Mouse (Mus musculus) intestine, embryonic 15.5 days (tissue): ENCODE results near the gene Foxk1. TPM values are rescaled to one million over a fixed set of nuclear protein-coding genes. Genes with fewer than 3 reads are reported as not detected.
A peak's percentile ranks its signal among the peaks of the same experiment; 100 is the strongest.

Source experiments
- ATAC-seq: fragments of 200-750 bp; cut with Nextera tagmentation; 2 replicates; pipeline ENCODE4 v1.8.0; 2017; ENCODE audit warnings: moderate TSS enrichment, moderate library complexity
- H3K27ac ChIP-seq: fragments of 300-500 bp; sonication (generic); 2 replicates; pipeline ENCODE4 v1.5.1; 2015; ENCODE audit warnings: mild to moderate bottlenecking, inconsistent platforms
- H3K27me3 ChIP-seq: fragments of 300-500 bp; sonication (generic); replicated peaks from 2 replicates; pipeline ENCODE4 v1.6.1; 2015; ENCODE audit warnings: inconsistent platforms
- H3K36me3 ChIP-seq: fragments of 300-500 bp; sonication (generic); 2 replicates; pipeline ENCODE4 v1.6.1; 2015; ENCODE audit warnings: inconsistent platforms
- H3K4me1 ChIP-seq: fragments of 300-500 bp; sonication (generic); replicated peaks from 2 replicates; pipeline ENCODE4 v1.6.1; 2015; ENCODE audit warnings: inconsistent platforms
- H3K4me2 ChIP-seq: fragments of 300-500 bp; sonication (generic); replicated peaks from 2 replicates; pipeline ENCODE4 v1.6.1; 2015; ENCODE audit warnings: mild to moderate bottlenecking, inconsistent platforms
- H3K4me3 ChIP-seq: fragments of 300-500 bp; sonication (generic); replicated peaks from 2 replicates; pipeline ENCODE4 v1.5.1; 2015; ENCODE audit warnings: inconsistent platforms
- H3K9ac ChIP-seq: fragments of 300-500 bp; sonication (generic); 2 replicates; pipeline ENCODE4 v1.6.1; 2015; ENCODE audit warnings: inconsistent platforms
- H3K9me3 ChIP-seq: fragments of 300-500 bp; sonication (generic); 2 replicates; pipeline ENCODE4 v1.6.1; 2016; ENCODE audit warnings: inconsistent platforms
- WGBS: fragments of 180-500 bp; shearing (Covaris S2); methylation state at CpG from one replicate; pipeline ENCODE4 v1.1.7; 2015; 5-methylcytosine and 5-hydroxymethylcytosine counted together
- polyA plus RNA-seq: library from polyadenylated mRNA; unstranded; fragments of >200 nt; fragmentation: Nextera tagmentation; extraction: Ambion mirVana; gene quantifications from 2 replicates; pipeline ENCODE4 v1.2.1, GENCODE M21; 2015

Foxk1 gene
- polyA plus RNA-seq, 1 experiment from 2014 or later, result 5.3 TPM

GRCm38 (mm10) chr5:142413723-142414445, 12.6 kb downstream of the Foxk1 start:
- no peak for ATAC-seq
- Histone ChIP-seq H3K4me1 (peaks cover 30% of the 10 kb centered on the region), H3K36me3 (no peaks in the 10 kb centered on the region), H3K4me3 (no peak overlapping the region), H3K9ac (no peak overlapping the region), H3K9me3 (no peaks in the 10 kb centered on the region), H3K27ac (no peak overlapping the region), H3K27me3 (no peaks in the 10 kb centered on the region), H3K4me2 (no peak overlapping the region)
- 52% methylated on average over 9 of the region's 9 CpGs for WGBS

GRCm38 (mm10) chr5:142415401-142415800, 14.1 kb downstream of the Foxk1 start:
- H3K4me3 ChIP-seq, result no peak overlapping the region
- no peak for ATAC-seq
- H3K9ac ChIP-seq, result no peak overlapping the region
- 50% methylated on average over 6 of the region's 6 CpGs for WGBS
- H3K4me2 ChIP-seq, result no peak overlapping the region
- no peaks in the 10 kb centered on the region for H3K27me3 ChIP-seq
- H3K27ac ChIP-seq, result no peak overlapping the region
- H3K36me3 ChIP-seq, result no peaks in the 10 kb centered on the region
- H3K4me1 ChIP-seq, result peaks cover 28% of the 10 kb centered on the region
- H3K9me3 ChIP-seq, result no peaks in the 10 kb centered on the region

DNA sequence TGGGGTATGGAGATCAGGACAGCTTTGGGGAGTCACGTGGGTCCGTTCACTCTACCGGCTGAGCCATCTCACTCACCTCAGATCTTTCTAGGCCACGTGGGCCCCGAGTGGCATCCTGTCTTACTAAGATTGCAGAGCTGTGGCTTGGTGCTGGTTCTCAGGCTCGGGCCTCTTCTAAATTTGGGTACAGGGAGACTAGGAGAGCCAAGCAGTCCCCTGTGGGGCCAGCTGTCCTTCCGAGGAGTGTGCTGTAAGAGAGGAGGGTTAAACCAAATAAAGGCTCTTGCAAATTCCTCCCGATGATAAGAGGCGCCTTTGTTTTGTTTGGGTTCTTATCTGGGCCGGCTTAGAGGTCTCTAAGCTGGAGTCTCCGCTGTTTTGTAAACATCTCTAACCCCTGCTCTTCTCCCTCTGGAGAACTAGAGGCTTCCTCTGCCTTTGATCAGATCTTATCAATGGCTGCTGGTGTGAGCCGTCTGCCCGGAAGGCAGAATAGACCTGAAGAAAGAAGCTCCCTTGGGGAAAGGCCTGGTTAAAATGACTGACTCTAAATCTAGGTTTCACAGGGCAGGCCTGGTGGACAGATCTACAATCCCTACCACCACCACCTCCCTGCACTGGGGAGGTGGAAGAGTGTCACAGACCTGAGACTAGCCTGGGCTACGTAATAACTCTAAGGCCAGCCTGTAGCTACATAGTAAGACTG, 14.9 kb downstream of the Foxk1 start:
- H3K4me3 ChIP-seq, result no peak overlapping the region
- ATAC-seq, result no peak
- H3K4me1 ChIP-seq, result peaks cover 30% of the 10 kb centered on the region
- WGBS, result 22% methylated on average over 14 of the region's 14 CpGs
- H3K4me2 ChIP-seq, result no peak overlapping the region
- H3K9ac ChIP-seq, result 0 out of 2 replicates have a peak overlapping the region, but pooled peaks have one; percentile 29
- H3K9me3 ChIP-seq, result no peaks in the 10 kb centered on the region
- H3K27ac ChIP-seq, result peak overlapping the region; percentile 45; the same call in 1 of the 2 replicates
- H3K27me3 ChIP-seq, result no peaks in the 10 kb centered on the region
- no peaks in the 10 kb centered on the region for H3K36me3 ChIP-seq

DNA sequence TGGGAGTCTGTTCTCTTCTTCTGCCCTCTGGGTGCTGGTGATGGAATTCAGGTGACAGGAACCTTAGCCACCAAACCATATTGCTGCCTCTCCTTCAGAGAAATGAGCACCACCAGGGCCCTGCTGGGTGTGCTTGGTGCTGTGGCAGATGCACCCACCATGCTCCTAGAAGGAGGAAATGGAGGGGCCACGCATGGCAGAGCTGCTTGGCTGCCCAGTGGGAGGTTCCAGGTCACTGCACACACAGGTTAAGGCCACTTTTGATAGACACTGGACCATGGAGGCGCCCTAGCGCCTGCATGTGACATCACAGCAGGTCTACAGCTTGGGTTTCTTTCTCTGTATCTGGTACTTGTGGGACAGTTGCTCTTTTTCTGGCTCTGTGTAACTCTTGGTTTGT, 15.8 kb downstream of the Foxk1 start:
- Histone ChIP-seq H3K9me3 (no peaks in the 10 kb centered on the region), H3K4me2 (no peak overlapping the region), H3K9ac (no peak overlapping the region), H3K27ac (no peak overlapping the region), H3K27me3 (no peaks in the 10 kb centered on the region), H3K4me3 (no peak overlapping the region), H3K36me3 (no peaks in the 10 kb centered on the region), H3K4me1 (peaks cover 30% of the 10 kb centered on the region)
- WGBS, result 73% methylated on average over 3 of the region's 3 CpGs
- ATAC-seq, result no peak

DNA sequence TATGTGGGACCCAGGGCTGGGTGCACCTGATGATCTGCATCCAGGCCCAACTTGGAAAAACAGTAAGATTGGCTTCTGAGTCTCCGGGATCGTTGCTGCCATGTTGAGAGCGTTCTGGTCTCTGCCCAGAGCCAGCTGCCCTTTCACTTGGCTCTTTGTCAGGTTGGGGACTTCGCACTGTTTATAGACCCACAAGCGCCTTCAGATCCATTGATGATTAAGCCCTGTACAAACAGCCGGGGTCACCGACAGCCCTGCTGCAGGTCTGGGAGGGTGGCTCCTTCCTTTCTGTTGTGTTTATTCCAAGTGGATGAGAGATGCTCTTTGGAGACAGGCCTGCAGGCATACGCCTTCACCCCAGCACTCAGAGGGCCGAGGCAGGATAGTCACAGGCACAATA, 16.6 kb downstream of the Foxk1 start:
- Histone ChIP-seq H3K36me3 (no peaks in the 10 kb centered on the region), H3K9ac (no peak overlapping the region), H3K4me3 (no peak overlapping the region), H3K27ac (no peak overlapping the region), H3K4me1 (peaks cover 24% of the 10 kb centered on the region), H3K27me3 (no peaks in the 10 kb centered on the region), H3K9me3 (no peaks in the 10 kb centered on the region), H3K4me2 (no peak overlapping the region)
- ATAC-seq, result no peak
- WGBS, result 48% methylated on average over 9 of the region's 9 CpGs

GRCm38 (mm10) chr5:142418419-142418818, 17.1 kb downstream of the Foxk1 start:
- no peaks in the 10 kb centered on the region for H3K9me3 ChIP-seq
- no peak overlapping the region for H3K27ac ChIP-seq
- peaks cover 23% of the 10 kb centered on the region for H3K4me1 ChIP-seq
- no peak overlapping the region for H3K9ac ChIP-seq
- H3K4me2 ChIP-seq, result no peak overlapping the region
- H3K4me3 ChIP-seq, result no peak overlapping the region
- H3K36me3 ChIP-seq, result no peaks in the 10 kb centered on the region
- ATAC-seq, result no peak
- no peaks in the 10 kb centered on the region for H3K27me3 ChIP-seq
- WGBS, result 90% methylated on average over 4 of the region's 4 CpGs

GRCm38 (mm10) chr5:142420317-142420716, 19.0 kb downstream of the Foxk1 start:
- H3K27ac ChIP-seq, result no peak overlapping the region
- H3K4me2 ChIP-seq, result no peak overlapping the region
- ATAC-seq, result no peak
- H3K27me3 ChIP-seq, result no peaks in the 10 kb centered on the region
- no peaks in the 10 kb centered on the region for H3K9me3 ChIP-seq
- H3K9ac ChIP-seq, result no peak overlapping the region
- no peaks in the 10 kb centered on the region for H3K36me3 ChIP-seq
- 93% methylated on average over 4 of the region's 4 CpGs for WGBS
- H3K4me3 ChIP-seq, result no peak overlapping the region
- peaks cover 36% of the 10 kb centered on the region for H3K4me1 ChIP-seq

DNA sequence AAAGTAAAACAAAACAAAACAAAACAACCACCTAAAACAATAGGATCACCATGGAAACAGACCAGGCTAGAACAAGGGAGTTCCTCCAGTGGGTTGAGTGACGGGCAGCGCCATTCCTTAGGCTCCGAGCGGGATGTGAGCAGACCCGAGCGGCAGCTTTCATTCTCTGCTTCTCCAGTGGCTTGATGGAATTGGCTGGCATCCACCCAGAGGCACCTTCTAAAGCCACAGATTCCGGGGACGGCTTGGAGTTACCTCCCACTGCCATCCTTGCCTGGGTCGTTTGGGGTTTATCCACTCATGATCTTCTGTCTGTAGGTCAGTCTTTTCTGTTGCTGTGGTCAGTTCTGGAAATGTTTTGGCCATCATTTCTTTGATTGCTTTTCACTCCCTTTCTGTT, 19.6 kb downstream of the Foxk1 start:
- Histone ChIP-seq H3K27me3 (no peaks in the 10 kb centered on the region), H3K27ac (no peak overlapping the region), H3K36me3 (no peaks in the 10 kb centered on the region), H3K4me3 (no peak overlapping the region), H3K4me2 (no peak overlapping the region), H3K9ac (no peak overlapping the region), H3K9me3 (no peaks in the 10 kb centered on the region), H3K4me1 (peaks cover 41% of the 10 kb centered on the region)
- no peak for ATAC-seq
- WGBS, result 92% methylated on average over 9 of the region's 9 CpGs

DNA sequence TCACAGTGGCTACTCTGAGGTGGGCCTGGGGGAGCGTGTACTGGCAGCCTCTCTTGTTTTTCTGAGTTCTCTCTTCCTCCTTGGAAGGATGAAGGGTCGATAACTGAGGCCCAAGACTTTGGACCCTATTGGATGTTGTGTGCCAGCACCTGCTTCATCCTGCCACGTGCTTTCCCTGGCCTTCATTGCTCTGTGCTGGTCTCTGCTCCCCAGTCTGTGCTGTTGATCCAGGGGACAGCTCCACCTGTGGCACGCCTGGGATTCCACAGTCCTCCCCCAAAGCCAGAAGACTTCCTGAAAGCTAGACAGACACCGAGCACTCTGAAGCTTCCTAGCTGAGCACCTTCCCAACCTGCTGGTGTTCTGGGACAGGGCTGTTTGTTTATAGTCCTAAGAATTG, 20.6 kb downstream of the Foxk1 start:
- H3K27me3 ChIP-seq, result no peaks in the 10 kb centered on the region
- H3K4me3 ChIP-seq, result no peak overlapping the region
- no peak overlapping the region for H3K4me2 ChIP-seq
- ATAC-seq, result peak; percentile 65
- H3K4me1 ChIP-seq, result peaks cover 41% of the 10 kb centered on the region
- no peaks in the 10 kb centered on the region for H3K9me3 ChIP-seq
- WGBS, result 70% methylated on average over 5 of the region's 5 CpGs
- 0 out of 2 replicates have a peak overlapping the region, but pooled peaks have one; percentile 3 for H3K27ac ChIP-seq
- H3K36me3 ChIP-seq, result no peaks in the 10 kb centered on the region
- H3K9ac ChIP-seq, result no peak overlapping the region

- Histone ChIP-seq H3K27me3 (no peaks in the 10 kb centered on the region), H3K27ac (no peak overlapping the region), H3K4me1 (peaks cover 42% of the 10 kb centered on the region), H3K9ac (no peak overlapping the region), H3K9me3 (no peaks in the 10 kb centered on the region), H3K4me3 (no peak overlapping the region), H3K36me3 (no peaks in the 10 kb centered on the region), H3K4me2 (no peak overlapping the region)
- ATAC-seq, result no peak
- WGBS, result 93% methylated on average over 10 of the region's 10 CpGs
Measured at GRCm38 (mm10) chr5:142423141-142423540, 21.8 kb downstream of the Foxk1 start.

- Histone ChIP-seq H3K36me3 (no peaks in the 10 kb centered on the region), H3K4me1 (peaks cover 41% of the 10 kb centered on the region), H3K27ac (no peak overlapping the region), H3K9ac (no peak overlapping the region), H3K4me3 (no peak overlapping the region), H3K27me3 (no peaks in the 10 kb centered on the region), H3K4me2 (no peak overlapping the region), H3K9me3 (no peaks in the 10 kb centered on the region)
- WGBS, result 65% methylated on average over 3 of the region's 3 CpGs
- no peak for ATAC-seq
Measured at GRCm38 (mm10) chr5:142423701-142424100, 22.4 kb downstream of the Foxk1 start.

GRCm38 (mm10) chr5:142424627-142425349, 23.5 kb downstream of the Foxk1 start:
- 23% methylated on average over 13 of the region's 13 CpGs for WGBS
- peak; percentile 69 for ATAC-seq
- H3K4me1 ChIP-seq, result peaks cover 41% of the 10 kb centered on the region
- no peaks in the 10 kb centered on the region for H3K36me3 ChIP-seq
- no peaks in the 10 kb centered on the region for H3K9me3 ChIP-seq
- H3K4me3 ChIP-seq, result no peak overlapping the region
- H3K9ac ChIP-seq, result no peak overlapping the region
- peak overlapping the region; percentile 30 for H3K4me2 ChIP-seq
- no peaks in the 10 kb centered on the region for H3K27me3 ChIP-seq
- peak overlapping the region; percentile 86 for H3K27ac ChIP-seq
